Mouse (Mus musculus): ENCODE results near the gene Timm22.
A peak's percentile ranks its signal among the peaks of the same experiment; 100 is the strongest.

The Timm22 gene

GRCm38 (mm10) chr11:76406702-76407583 lies at the start of gene Timm22:
Gene Timm22, plus strand, starts transcription at chr11:76406952.
- DNase-seq (ENCODE audit: inconsistent age in 2 of 2, low spot score in 1 of 2): peak; percentile 95 to 99

- no peak for DNase-seq (ENCODE audit: inconsistent age in 2 of 2, low spot score in 1 of 2)
Observed at GRCm38 (mm10) chr11:76357464-76357863, 49.3 kb upstream of the Timm22 start.

DNA sequence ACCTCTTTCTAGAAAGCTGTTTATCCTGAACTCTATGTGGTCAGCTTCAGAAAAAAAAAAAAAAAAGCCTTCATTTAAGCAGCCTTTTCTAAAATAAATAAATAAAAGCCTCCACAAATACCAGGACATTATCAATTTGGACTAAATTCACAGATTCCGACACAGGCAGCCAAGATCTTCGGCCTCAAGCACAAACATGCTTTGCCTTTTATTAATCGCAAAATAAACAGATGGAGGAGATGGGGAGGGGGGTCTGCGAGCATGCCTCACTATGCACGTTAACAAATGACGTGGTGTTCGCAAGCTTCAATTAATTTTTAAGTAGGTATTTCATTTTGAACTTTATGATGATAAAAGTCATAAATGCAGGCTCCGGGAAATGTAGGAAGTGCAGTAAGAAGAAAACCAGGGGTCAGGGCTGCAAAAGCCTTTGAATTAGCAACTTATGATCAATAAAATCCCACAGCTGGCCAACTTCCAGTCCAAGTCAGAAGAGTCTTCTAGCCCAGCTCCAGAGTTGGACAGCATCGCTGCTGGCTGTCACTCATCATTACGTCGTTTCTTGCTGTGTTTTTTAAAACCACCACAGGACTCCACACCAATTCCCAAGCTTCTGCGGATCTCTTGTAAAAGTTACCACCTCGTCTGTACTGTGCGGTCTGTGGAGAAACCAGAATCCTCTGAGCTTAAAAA lies 48.0 kb upstream of the Timm22 start:
- no peak for DNase-seq (ENCODE audit: inconsistent age in 2 of 2, low spot score in 1 of 2)

GRCm38 (mm10) chr11:76360255-76360654 lies 46.5 kb upstream of the Timm22 start:
- DNase-seq (ENCODE audit: inconsistent age in 2 of 2, low spot score in 1 of 2): peak; percentile 55 to 78

GRCm38 (mm10) chr11:76361422-76361821 lies 45.3 kb upstream of the Timm22 start:
- DNase-seq (ENCODE audit: inconsistent age in 2 of 2, low spot score in 1 of 2): peak; percentile 52 to 82

GRCm38 (mm10) chr11:76363178-76363577 lies 43.6 kb upstream of the Timm22 start:
- DNase-seq (ENCODE audit: inconsistent age in 2 of 2, low spot score in 1 of 2): peak; percentile 66 to 89

DNA sequence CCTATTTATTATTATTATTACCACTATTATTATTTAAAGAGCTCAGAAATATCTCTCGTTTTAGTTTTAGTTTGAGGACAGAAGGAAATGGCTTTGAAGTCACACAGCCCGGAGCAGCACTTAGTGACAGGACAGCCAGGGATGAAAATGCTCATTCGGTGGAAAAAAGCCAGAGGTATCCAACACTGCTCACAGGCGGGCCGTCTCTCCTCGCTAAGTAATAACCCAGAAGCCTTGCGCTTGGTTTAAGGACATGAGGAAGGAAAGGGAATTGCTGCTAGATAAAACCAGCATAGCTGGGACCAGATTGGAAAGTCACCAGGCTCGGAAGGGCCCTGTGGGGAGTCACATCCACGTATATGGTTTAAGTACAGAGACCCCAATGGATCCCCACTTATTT lies 43.1 kb upstream of the Timm22 start:
- DNase-seq (ENCODE audit: inconsistent age in 2 of 2, low spot score in 1 of 2): peak in 1 of 2 experiments; percentile 73

DNA sequence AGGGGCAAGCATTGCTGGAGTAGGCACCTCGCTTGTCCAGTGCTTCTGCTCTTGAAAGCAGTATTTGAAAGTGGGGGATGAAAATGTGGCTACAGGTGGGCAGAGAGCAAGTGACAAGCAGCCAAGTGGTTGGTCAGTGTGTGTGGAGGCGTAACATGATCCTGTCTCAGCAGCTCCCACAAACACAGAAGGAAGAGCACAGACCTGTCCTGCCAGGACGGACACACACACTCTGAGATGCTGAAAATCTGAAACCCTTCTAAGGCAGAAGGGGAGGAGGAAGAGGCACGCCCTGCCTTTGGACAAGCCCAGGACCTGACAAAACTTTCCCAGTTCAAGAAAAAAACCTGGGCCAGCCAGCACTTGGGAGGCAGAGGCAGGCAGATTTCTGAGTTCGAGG lies 42.7 kb upstream of the Timm22 start:
- DNase-seq (ENCODE audit: inconsistent age in 2 of 2, low spot score in 1 of 2): no peak

GRCm38 (mm10) chr11:76366720-76367119 lies 40.0 kb upstream of the Timm22 start:
- DNase-seq (ENCODE audit: inconsistent age in 2 of 2, low spot score in 1 of 2): peak in 1 of 2 experiments; percentile 24

- peak in 1 of 2 experiments; percentile 36 for DNase-seq (ENCODE audit: inconsistent age in 2 of 2, low spot score in 1 of 2)
Observed at GRCm38 (mm10) chr11:76370491-76370890, 36.3 kb upstream of the Timm22 start.

- DNase-seq (ENCODE audit: inconsistent age in 2 of 2, low spot score in 1 of 2): no peak
Observed at GRCm38 (mm10) chr11:76372120-76372519, 34.6 kb upstream of the Timm22 start.

DNA sequence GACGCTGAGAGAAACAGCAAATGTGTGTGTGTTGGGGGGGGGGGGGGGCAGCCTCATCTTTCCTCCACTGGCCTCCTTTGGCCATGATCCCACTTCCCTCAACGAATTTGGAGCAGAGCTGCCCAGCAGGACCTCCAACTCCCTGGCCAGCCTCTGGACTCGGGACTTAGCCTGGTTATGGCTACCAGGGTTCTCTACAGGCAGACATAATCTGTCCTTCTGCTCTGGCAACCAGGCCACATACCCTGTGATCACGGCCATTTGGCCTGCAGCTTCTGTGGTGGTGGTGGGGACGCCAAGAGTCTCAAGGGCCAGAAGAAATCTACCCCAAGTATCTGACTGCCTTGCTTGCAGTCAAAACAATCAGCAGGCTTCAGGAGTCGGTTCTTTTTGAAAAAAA lies 34.2 kb upstream of the Timm22 start:
- no peak for DNase-seq (ENCODE audit: inconsistent age in 2 of 2, low spot score in 1 of 2)

GRCm38 (mm10) chr11:76374491-76375185 lies 32.1 kb upstream of the Timm22 start:
- DNase-seq (ENCODE audit: inconsistent age in 2 of 2, low spot score in 1 of 2): peak; percentile 93

GRCm38 (mm10) chr11:76376425-76376824 lies 30.3 kb upstream of the Timm22 start:
- DNase-seq (ENCODE audit: inconsistent age in 2 of 2, low spot score in 1 of 2): no peak

GRCm38 (mm10) chr11:76379921-76380544 lies 26.7 kb upstream of the Timm22 start:
- DNase-seq (ENCODE audit: inconsistent age in 2 of 2, low spot score in 1 of 2): peak; percentile 73 to 88

GRCm38 (mm10) chr11:76381201-76381885 lies 25.4 kb upstream of the Timm22 start:
- no peak for DNase-seq (ENCODE audit: inconsistent age in 2 of 2, low spot score in 1 of 2)

- no peak for DNase-seq (ENCODE audit: inconsistent age in 2 of 2, low spot score in 1 of 2)
Observed at GRCm38 (mm10) chr11:76382711-76383324, 23.9 kb upstream of the Timm22 start.

- DNase-seq (ENCODE audit: inconsistent age in 2 of 2, low spot score in 1 of 2): no peak
Observed at GRCm38 (mm10) chr11:76384307-76384706, 22.4 kb upstream of the Timm22 start.

DNA sequence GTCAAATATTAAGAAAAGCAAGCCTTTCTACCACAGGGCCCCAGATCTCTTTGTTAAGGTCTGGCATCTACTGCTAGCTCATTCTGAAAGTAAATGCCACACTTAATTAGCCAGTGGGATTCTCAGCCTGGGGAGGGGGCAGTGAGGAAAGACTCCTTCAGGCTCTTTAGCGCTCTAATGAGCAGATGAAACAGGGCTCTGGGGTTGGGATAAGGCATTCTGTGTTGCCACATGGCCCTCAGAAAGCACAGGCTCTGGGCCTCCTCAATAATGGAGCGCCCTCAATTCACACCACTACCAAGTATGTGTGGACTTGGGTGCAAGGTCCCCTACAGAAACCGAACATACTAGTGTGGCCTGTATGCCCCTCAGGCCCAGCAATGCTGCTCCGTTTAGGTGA lies 21.7 kb upstream of the Timm22 start:
- no peak for DNase-seq (ENCODE audit: inconsistent age in 2 of 2, low spot score in 1 of 2)

DNA sequence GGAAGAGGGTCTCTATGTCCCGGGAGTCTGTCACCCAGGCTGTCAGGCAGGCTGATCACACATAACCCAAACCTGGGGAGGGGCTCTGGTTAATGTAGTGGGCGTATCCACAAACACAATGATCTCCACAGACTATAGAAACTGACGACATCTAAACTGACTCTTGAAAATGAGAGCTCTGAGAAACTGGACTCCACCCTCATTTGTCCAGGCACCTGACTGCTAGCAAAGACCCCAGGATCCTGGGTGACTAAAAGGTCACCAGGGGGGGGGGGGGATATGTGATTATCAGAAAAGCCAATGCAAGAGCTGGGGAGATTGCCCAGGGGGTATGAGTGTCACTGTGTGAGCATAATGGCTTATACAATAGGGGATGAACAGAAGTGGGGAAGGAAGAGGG lies 21.0 kb upstream of the Timm22 start:
- no peak for DNase-seq (ENCODE audit: inconsistent age in 2 of 2, low spot score in 1 of 2)

All from adrenal gland, adult (tissue).